Mouse (Mus musculus) colon, adult 2 months (tissue): ENCODE data around the gene Sugct. TPM values are rescaled to one million over a fixed set of nuclear protein-coding genes. Genes with fewer than 3 reads are reported as not detected.

ENCODE experiments used
- polyA plus RNA-seq: library from polyadenylated mRNA; depleted of rRNA; stranded (reverse); fragments of >200 nt; gene quantifications from 2 replicates; pipeline ENCODE4 v1.2.3, GENCODE M21; 2012; rRNA removed

Gene Sugct
- 0.83 and 0.86 TPM in 2 replicates for polyA plus RNA-seq

DNA sequence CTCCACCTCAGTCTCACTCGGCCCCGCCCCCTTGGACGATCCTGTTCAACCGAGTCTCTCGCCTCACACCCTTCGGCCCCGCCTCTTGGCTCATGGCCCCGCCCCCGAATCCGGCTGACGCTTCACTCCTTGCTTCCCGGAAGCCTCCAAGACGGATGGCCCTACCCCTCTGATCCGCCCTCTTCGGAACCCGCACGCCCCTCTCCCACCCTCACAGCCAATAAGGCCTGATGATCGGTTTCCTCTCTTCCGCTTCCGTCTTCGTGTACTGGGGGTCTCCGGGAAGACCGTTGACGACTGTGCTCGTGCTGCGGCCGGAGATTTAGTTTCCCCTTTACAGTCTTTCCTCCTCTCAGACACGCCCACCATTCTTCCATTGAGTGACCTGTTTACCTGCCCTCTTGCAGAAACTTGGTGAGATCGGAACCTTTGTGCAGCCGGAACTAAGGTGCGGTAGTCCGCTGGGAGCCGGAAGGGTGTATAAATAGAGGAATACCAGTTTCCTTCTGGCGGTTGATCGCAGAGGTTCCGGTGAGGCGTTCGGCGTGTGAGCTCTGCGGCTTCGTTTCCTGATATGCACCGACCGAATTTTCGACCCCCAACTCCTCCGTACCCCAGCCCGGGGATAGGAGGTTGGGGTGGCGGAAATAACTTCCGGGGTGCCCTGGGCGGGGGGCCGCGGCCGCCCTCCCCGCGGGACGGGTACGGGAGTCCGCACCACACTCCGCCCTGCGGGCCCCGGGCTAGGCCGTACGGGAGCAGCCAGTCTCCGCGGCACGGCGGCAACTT lies at the start of gene Sugct, which contains the start of gene Mplkip:
TSS of gene Sugct (minus strand) at position 643 of the 789 bp plus-strand sequence.
TSS of gene Mplkip (plus strand) at position 282 of the 789 bp plus-strand sequence.

Other genes with a start within 250 kb of the Sugct start
- gene Mplkip, start 361 bp downstream of the Sugct start, polyA plus RNA-seq: 10.6 and 15.6 TPM in 2 replicates
- gene Cdk13, start 109.5 kb upstream of the Sugct start, polyA plus RNA-seq: 46.0 and 51.1 TPM in 2 replicates
- 12.6 and 14.6 TPM in 2 replicates for gene Rala, start 248.7 kb upstream of the Sugct start, polyA plus RNA-seq